8 mouse cellular contexts compared by ENCODE assay signal in the genomic region with DNA sequence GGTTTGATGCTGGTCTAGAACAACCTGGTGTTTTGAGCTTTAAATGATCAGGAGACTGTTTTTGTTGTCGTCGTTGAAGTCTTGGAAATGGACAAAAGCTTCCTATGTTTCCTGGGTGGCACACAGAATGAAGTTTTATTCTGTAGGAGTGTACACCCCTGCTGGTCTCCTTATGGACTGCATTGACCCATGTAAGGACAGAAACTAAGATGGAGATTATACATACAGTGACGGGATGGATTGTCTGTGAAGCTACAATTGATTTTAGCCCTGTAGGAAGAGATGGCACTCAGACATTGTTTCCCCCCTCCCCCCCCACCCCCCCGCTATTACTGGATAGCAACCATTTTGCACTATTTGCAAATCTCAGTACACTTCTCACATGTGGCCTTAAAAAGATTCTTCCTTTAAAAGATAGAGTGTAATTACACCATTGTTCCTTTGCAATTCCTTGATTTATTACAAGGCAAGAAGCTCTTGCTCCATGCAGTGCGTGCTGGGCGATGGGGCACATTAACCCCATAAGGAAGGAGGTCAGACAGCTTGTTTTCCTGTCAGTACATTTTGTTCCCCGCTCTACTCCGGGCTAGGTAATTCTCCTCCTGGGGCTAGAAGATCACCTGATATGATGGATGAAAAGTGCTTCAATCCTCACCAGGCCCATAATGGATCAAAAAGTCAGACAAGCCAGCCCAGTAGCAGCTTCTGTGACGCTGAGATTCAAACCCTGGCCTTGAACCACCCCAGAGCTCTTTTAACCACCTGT. TPM values are rescaled to one million over a fixed set of nuclear protein-coding genes. Genes with fewer than 3 reads are reported as not detected.
A peak's percentile ranks its signal among the peaks of the same experiment; 100 is the strongest.
DNase-seq lines count a peak whose midpoint lies in the region; ATAC-seq lines count a peak whose summit lies in the region.

No protein-coding gene starts in this region.

- H3K36me3 ChIP-seq in lung, embryonic 16.5 days (ENCODE audit: control insufficient read depth, insufficient read depth, low read length): no peaks in the 10 kb centered on the region
- H3K36me3 ChIP-seq in hindbrain, embryonic 14.5 days (replicated peaks; ENCODE audit: control insufficient read depth, insufficient read depth): no peaks in the 10 kb centered on the region
- no peaks in the 10 kb centered on the region for H3K36me3 ChIP-seq in midbrain, embryonic 14.5 days (ENCODE audit: control insufficient read depth, insufficient read depth, low read length)

- H3K9me3 ChIP-seq in lung, embryonic 16.5 days (ENCODE audit: control insufficient read depth, low read length): no peaks in the 10 kb centered on the region
- H3K9me3 ChIP-seq in hindbrain, embryonic 14.5 days (ENCODE audit: control insufficient read depth, low read length): no peaks in the 10 kb centered on the region
- H3K9me3 ChIP-seq in midbrain, embryonic 14.5 days (ENCODE audit: control insufficient read depth, low read length): no peaks in the 10 kb centered on the region

- no peaks in the 10 kb centered on the region for H3K27me3 ChIP-seq in lung, embryonic 16.5 days (ENCODE audit: control insufficient read depth, insufficient read depth, low read depth, low read length)
- H3K27me3 ChIP-seq in hindbrain, embryonic 14.5 days (ENCODE audit: control insufficient read depth, insufficient read depth, low read length): no peaks in the 10 kb centered on the region
- H3K27me3 ChIP-seq in midbrain, embryonic 14.5 days (ENCODE audit: control insufficient read depth, insufficient read depth, low read length): no peaks in the 10 kb centered on the region

- H3K9ac ChIP-seq in lung, embryonic 16.5 days (ENCODE audit: low read length): peak overlapping the region; percentile 88
- peak overlapping the region; percentile 75 for H3K9ac ChIP-seq in hindbrain, embryonic 14.5 days
- peak overlapping the region; percentile 67 for H3K9ac ChIP-seq in midbrain, embryonic 14.5 days (replicated peaks; ENCODE audit: low read length)

- peak overlapping the region; percentile 90 for H3K4me3 ChIP-seq in lung, embryonic 16.5 days (ENCODE audit: low read length)
- peak overlapping the region; percentile 75 for H3K4me3 ChIP-seq in hindbrain, embryonic 14.5 days (replicated peaks; ENCODE audit: low read length)
- peak overlapping the region; percentile 82 for H3K4me3 ChIP-seq in midbrain, embryonic 14.5 days (replicated peaks; ENCODE audit: low read depth, low read length)

- peak overlapping the region; percentile 75 for H3K4me2 ChIP-seq in lung, embryonic 16.5 days (ENCODE audit: low read depth, low read length)
- peak overlapping the region; percentile 70 for H3K4me2 ChIP-seq in hindbrain, embryonic 14.5 days (replicated peaks)
- peak overlapping the region; percentile 76 for H3K4me2 ChIP-seq in midbrain, embryonic 14.5 days (ENCODE audit: low read length)

- ATAC-seq in CD4-positive, CD25-positive, alpha-beta regulatory T cell, adult 4 months: no peak
- peak; percentile 47 for ATAC-seq in lung, embryonic 16.5 days (ENCODE audit: low read depth)
- peak; percentile 44 for ATAC-seq in hindbrain, embryonic 14.5 days (ENCODE audit: low FRiP score)
- peak; percentile 22; the same call in 1 of the 2 replicates for ATAC-seq in midbrain, embryonic 14.5 days (ENCODE audit: low FRiP score, low TSS enrichment)

- H3K4me1 ChIP-seq in lung, embryonic 16.5 days (replicated peaks; ENCODE audit: control insufficient read depth, insufficient read depth, low read length): peaks cover 12% of the 10 kb centered on the region
- H3K4me1 ChIP-seq in hindbrain, embryonic 14.5 days (replicated peaks; ENCODE audit: control insufficient read depth, insufficient read depth, low read length): peaks cover 13% of the 10 kb centered on the region; the same call in 1 of the 2 replicates
- H3K4me1 ChIP-seq in midbrain, embryonic 14.5 days (ENCODE audit: control insufficient read depth, insufficient read depth, low read length): peaks cover 15% of the 10 kb centered on the region

- no peak overlapping the region; the same call in 1 of the 2 replicates for H3K27ac ChIP-seq in lung, embryonic 16.5 days (ENCODE audit: low read length)
- H3K27ac ChIP-seq in hindbrain, embryonic 14.5 days: peak overlapping the region; percentile 76
- peak overlapping the region; percentile 86 for H3K27ac ChIP-seq in midbrain, embryonic 14.5 days (replicated peaks; ENCODE audit: low read depth, low read length)

- peak; percentile 6 for DNase-seq in CD4-positive, CD25-positive, alpha-beta regulatory T cell, adult 2 months (ENCODE audit: low read depth, low spot score)
- DNase-seq in lung, postnatal 14 days: no peak
- no peak for DNase-seq in hindbrain, embryonic 14.5 days (ENCODE audit: low spot score)
- DNase-seq in midbrain, embryonic 14.5 days: peak; percentile 49
- DNase-seq in B cell, adult 2 months: no peak
- no peak for DNase-seq in urinary bladder, adult 18-20 months (ENCODE audit: low spot score in 2 of 2)

- WGBS in lung, embryonic 16.5 days: 29% methylated on average over 9 of the region's 9 CpGs
- WGBS in hindbrain, embryonic 14.5 days: 30% methylated on average over 9 of the region's 9 CpGs
- WGBS in midbrain, embryonic 14.5 days: 30% methylated on average over 9 of the region's 9 CpGs

RNA-seq across cellular contexts. Expression of a gene that starts 0.6 kb away (rescaled TPM):
- polyA plus RNA-seq in CD4-positive, CD25-positive, alpha-beta regulatory T cell, adult 4 months (2017; shearing (Covaris generic)): 1,000 to 10,000 TPM in 1 of 2 experiments, 100 to 1,000 TPM in 1; 704 to 1,559 TPM
- 819 and 831 TPM in 2 replicates for polyA plus RNA-seq in lung, embryonic 16.5 days (2015; fragmentation: Nextera tagmentation; extraction: Ambion mirVana)
- polyA plus RNA-seq in hindbrain, embryonic 14.5 days (2014; fragmentation: Nextera tagmentation; extraction: Ambion mirVana): 1,189 and 1,220 TPM in 2 replicates
- polyA plus RNA-seq in midbrain, embryonic 14.5 days (2014; fragmentation: Nextera tagmentation; extraction: Ambion mirVana): 1,346 and 1,403 TPM in 2 replicates

Comparison
In these comparisons a context has a peak if more than half of its experiments do, and no peak if none do; other contexts are left out.
1. DNase-seq: peak in CD4-positive, CD25-positive, alpha-beta regulatory T cell, adult 2 months (single experiment) and midbrain, embryonic 14.5 days (single experiment); none in lung, postnatal 14 days (single experiment), hindbrain, embryonic 14.5 days (single experiment), B cell, adult 2 months (0 of 2) and urinary bladder, adult 18-20 months (0 of 2).
2. Peak in every context shown above with its lines, with median percentiles within 50 percentile points of each other: H3K4me2 ChIP-seq, H3K4me3 ChIP-seq and H3K9ac ChIP-seq.